Mouse (Mus musculus): ENCODE results near the gene Scarb2.

DNA sequence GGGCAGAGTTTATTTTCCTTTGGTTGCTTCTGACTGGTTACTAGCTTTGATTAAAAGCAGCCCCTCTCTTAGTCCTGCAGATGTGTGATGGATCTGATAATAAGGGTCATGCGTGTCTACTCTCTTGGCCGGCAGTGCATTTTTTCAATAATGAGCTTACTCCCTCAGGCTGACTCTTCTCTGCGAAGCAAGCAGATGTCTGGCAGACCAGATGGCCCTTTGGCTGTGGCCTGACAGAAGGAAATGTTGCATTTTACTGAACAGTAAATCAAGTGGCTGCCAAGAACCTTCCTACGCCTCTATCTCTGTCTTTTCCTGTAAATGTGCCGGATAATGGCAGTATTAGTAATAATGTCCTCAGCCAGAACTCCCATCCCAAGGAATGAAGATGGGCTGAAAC, 8.0 kb downstream of the Scarb2 start:
- no peak for TF ChIP-seq GATA1 (IDR thresholded peaks at IDR 0.05; ENCODE audit: borderline replicate concordance, low read length)
- no peak for TF ChIP-seq FLI1 (IDR thresholded peaks at IDR 0.05; ENCODE audit: low read length)

Measured in megakaryocyte, embryonic 14.5 days (primary cell).